Mouse (Mus musculus) megakaryocyte, embryonic 14.5 days (primary cell): Measurements from ENCODE around the gene Sqstm1.

Source experiments
- FLI1 ChIP-seq: IDR thresholded peaks from 2 replicates; pipeline ENCODE4 v1.6.1; 2012; ENCODE audit warnings: low read length, inconsistent platforms, mixed read lengths
- GATA1 ChIP-seq: IDR thresholded peaks from 3 replicates; pipeline ENCODE4 v1.6.1; 2012; ENCODE audit warnings: mixed read lengths, low read length, inconsistent platforms, borderline replicate concordance

- TF ChIP-seq GATA1 (no peak), FLI1 (no peak)
These were observed 48.1 kb downstream of the Sqstm1 start for GRCm38 (mm10) chr11:50162338-50163050.
